Mouse (Mus musculus) lung, adult 2 months (tissue): ENCODE measurements around the gene Pin1.

Experiments used
- CTCF ChIP-seq: fragments of 200-500 bp; IDR thresholded peaks from 2 replicates; pipeline ENCODE4 v1.5.1; 2011; ENCODE audit warnings: mild to moderate bottlenecking, low read length, control low read depth; ENCODE audit not compliant: insufficient read depth
- POLR2A ChIP-seq: fragments of 200-500 bp; IDR thresholded peaks from 2 replicates; pipeline ENCODE4 v1.6.1; 2011; ENCODE audit warnings: low read depth, mild to moderate bottlenecking, control low read depth, low read length, borderline replicate concordance; ENCODE audit errors: extremely low read depth

DNA sequence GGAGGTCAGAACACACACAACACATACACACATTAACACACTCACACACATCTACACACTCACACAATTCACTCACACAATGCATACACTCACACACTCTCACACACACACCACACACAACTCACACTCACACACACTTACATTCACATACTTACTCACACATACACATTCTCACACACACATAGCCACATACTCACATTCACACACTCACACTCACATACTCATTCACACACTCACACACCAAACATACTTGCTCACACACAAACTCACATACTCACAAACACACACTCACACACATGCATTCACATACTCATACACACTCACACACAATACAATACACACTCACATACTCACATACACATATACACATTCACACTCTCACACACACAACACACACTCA is 53.5 kb downstream of the Pin1 start:
- TF ChIP-seq POLR2A, result no peak
- no peak for TF ChIP-seq CTCF
